Mouse (Mus musculus): ENCODE results near the gene Pnrc2.

GRCm38 (mm10) chr4:135872589-135873391 lies 860 bp downstream of the Pnrc2 start:
- TF ChIP-seq GATA1 (IDR thresholded peaks at IDR 0.05; ENCODE audit: borderline replicate concordance, low read length) (no peak), FLI1 (IDR thresholded peaks at IDR 0.05; ENCODE audit: low read length) (no peak)
